Mouse (Mus musculus): Measurements from ENCODE around the gene Snx29.

DNA sequence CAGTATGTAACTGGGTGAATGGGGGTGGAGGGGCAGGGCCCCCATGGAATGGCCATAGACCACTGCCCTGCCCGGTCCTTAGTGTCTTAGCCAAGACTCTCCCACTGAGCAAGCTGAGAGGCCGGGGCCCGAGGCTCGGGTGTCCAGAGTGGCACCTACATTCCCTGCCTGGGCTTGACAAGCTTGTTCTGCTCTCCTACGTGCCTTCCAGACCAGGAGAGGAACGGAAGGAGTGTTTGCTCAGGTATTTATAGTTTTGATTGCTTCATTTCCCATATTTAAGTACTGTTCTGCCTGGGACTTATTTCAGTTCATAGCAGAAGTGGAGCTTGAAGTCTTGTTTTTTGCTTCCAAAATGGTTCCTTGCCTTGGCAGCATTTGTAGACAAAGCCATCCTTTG, 116.7 kb downstream of the Snx29 start:
- TF ChIP-seq POLR2A (IDR thresholded peaks at IDR 0.05; ENCODE audit: borderline replicate concordance, low read depth, low read length) (no peak), CTCF (IDR thresholded peaks at IDR 0.05; ENCODE audit: low read depth, low read length) (no peak)
